Mouse (Mus musculus) Patski (cell line): ENCODE data around the gene Agpat1. TPM values are rescaled to one million over a fixed set of nuclear protein-coding genes. Genes with fewer than 3 reads are reported as not detected.
A peak's percentile ranks its signal among the peaks of the same experiment; 100 is the strongest.

Experiments
- ATAC-seq: fragments of 100-300 bp; one replicate; pipeline ENCODE4 v1.8.0; 2021
- CTCF ChIA-PET: fragments of 350-600 bp; sonication (Branson Sonifier 250); formaldehyde crosslinking; loops from one replicate; lab custom pipeline; 2022; ENCODE audit warnings: inconsistent platforms; lab: Charles Lee
- POLR2A ChIA-PET: fragments of 350-600 bp; sonication (Branson Sonifier 250); formaldehyde crosslinking; loops from one replicate; lab custom pipeline; 2022; ENCODE audit warnings: antibody characterized with exemption, inconsistent platforms; lab: Charles Lee
- DNase-seq: peaks from one replicate; pipeline ENCODE4 v3.0.0-alpha.2; 2011; ENCODE audit warnings: low read depth, low spot score
- H3K27me3 ChIP-seq: fragments of 371-371 bp; one replicate; pipeline ENCODE4 v1.5.1; 2021
- CTCF ChIP-seq: fragments of 100-300 bp; IDR thresholded peaks from one replicate; pipeline ENCODE4 v1.5.1; 2021
- in situ Hi-C: fragments of 300-500 bp; cut with MboI; formaldehyde crosslinking; loops from 3 replicates; pipeline ENCODE4 v1.11.1; 2018; ENCODE audit warnings: low pct_unique_long_range_greater_than_20kb, mixed read lengths
- polyA plus RNA-seq: library from polyadenylated mRNA; unstranded; gene quantifications from one replicate; pipeline ENCODE4 v1.2.3, GENCODE M21; 2021

The Agpat1 gene
- polyA plus RNA-seq, 1 experiment from 2014 or later: 128 TPM

DNA sequence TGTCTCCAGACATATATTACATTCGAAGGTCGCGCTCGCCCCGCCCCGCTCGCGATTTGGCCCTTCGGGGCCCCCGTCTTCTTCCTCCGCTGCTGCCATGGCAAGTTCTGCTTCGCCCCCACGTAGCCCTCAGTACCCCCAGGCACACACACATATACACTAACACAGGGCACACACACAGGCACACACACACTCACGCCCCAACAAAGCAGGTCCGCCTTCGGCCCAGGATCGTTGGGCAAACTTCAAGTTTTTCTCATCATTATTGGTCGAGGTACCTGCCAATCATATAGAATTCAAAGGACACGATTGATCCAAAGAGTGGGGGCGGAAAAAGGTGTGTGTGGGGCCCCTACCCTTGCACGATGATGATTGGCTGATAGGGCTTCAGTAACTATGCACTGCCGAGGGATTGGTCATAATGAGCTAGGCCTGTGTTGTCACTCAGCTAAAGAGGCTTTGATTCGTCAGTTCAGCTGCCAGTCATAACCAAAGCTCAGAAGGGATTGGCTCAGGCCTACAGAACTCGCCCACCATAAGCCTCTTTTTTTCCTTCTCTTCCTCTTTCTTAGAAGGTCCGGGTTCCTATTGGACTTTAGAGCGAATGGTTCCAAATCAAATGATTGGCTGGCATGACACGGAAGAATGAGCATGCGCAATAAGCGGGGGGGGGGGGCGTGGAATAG, 544 bp upstream of the Agpat1 start, which contains the start of gene Rnf5:
Rnf5 (minus strand) TSS at position 316 of the 686 bp plus-strand sequence.
- ATAC-seq (peak; percentile 88), DNase-seq (peak; percentile 100)
- in situ Hi-C loops: no loop called here
- no peaks in the 10 kb centered on the region for H3K27me3 ChIP-seq
- no peak for TF ChIP-seq CTCF
- POLR2A ChIA-PET: interaction anchor here (2.3 to 5.4 kb wide), 2 partner anchors 10 to 13 kb away, joined by 12 to 28 read pairs; partner anchors contain the start of genes Gpsm3 and Pbx2
- CTCF ChIA-PET: interaction anchor here (1.0 to 2.1 kb wide), 4 partner anchors 9 to 26 kb away, joined by 3 to 13 read pairs (median 4); partner anchors contain the start of gene Prrt1

GRCm38 (mm10) chr17:34604511-34605237, 612 bp downstream of the Agpat1 start:
- H3K27me3 ChIP-seq: no peaks in the 10 kb centered on the region
- ATAC-seq (no peak), DNase-seq (no peak)
- in situ Hi-C loops: no loop called here
- TF ChIP-seq CTCF: no peak
- ChIA-PET POLR2A (interaction anchor here (1.4 to 5.4 kb wide), 5 partner anchors 11 to 22 kb away, joined by 3 to 28 read pairs (median 5); partner anchors contain the start of genes Gpsm3 and Pbx2), CTCF (interaction anchor here (1.2 to 2.1 kb wide), 4 partner anchors 9 to 40 kb away, joined by 3 to 13 read pairs (median 4); partner anchors contain the start of genes Fkbpl and Prrt1)

DNA sequence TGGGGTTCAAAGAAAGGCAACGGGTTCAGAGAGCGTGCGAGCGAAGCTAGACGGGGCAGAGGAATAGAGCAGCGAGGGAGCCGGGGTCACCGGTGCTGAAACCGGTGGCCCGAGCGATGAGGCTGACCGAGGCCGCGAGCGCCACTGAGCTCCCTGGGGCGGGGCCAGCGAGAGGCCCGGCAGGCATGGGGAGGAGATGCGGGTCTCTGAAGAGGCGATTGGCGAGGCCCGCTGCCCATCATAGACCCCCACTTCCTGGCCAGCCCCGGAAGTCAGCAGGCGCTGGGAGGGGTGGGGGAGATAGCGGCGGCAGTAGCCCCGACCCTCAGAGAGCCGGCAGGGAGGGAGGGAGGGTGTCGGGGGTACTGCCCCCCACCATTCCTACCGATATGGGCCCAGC, 1.5 kb downstream of the Agpat1 start:
- no peak for DNase-seq
- ATAC-seq: peak; percentile 51
- TF ChIP-seq CTCF: no peak
- ChIA-PET CTCF (interaction anchor here (1.2 to 2.1 kb wide), 3 partner anchors 10 to 39 kb away, joined by 3 to 13 read pairs (median 4); partner anchors contain the start of gene Fkbpl), POLR2A (interaction anchor here (0.6 to 5.4 kb wide), 8 partner anchors 12 to 296 kb away, joined by 3 to 28 read pairs (median 4); partner anchors contain the start of genes Gpsm3 and Pbx2)
- no peaks in the 10 kb centered on the region for H3K27me3 ChIP-seq
- in situ Hi-C loops: no loop called here

DNA sequence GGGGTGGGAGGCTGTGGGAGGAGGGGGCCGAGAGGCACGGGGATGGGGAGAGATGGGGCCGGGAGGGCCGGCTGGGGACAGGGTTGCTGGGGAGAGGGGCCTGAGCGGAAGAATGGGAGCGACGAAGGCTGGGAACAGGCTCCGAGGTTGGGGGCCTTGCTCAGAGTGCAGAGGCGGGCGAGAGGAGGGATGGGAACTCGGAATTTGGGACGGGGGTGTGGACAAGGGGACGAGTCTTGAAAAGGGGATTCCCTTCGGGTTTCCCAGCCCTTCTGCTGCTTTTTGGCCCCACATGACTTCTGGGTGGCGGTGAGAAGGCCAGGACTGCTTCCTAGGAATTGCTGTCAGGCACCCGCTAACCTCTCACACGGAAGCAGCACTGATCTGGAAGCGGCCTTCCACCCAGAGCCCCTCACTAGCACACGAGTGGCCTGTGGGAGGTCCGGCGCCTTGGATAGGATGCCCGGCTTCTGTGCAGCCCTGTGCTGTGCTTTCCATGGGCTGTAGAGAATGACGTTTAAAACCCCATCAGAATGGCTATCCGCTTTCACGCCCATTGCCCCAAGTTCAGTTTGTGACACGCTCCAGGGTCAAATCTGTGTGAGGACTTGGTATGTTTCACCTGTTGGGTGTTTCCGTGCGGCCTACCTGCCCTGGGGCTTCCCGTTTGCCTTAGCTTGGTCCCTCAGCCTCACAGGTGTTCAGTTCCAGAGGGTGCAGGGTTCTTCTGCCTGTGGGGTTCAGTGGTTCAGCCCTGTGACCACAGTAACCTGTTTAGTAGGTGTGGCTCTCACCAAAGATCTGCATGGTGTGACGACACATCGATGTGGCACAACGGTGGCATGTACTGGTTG, 2.4 kb downstream of the Agpat1 start:
- CTCF ChIA-PET: no interaction called here
- no peak for TF ChIP-seq CTCF
- POLR2A ChIA-PET: interaction anchor here (0.7 to 5.4 kb wide), 3 partner anchors 13 to 44 kb away, joined by 3 to 28 read pairs (median 12); partner anchors contain the start of genes Gpsm3 and Pbx2
- in situ Hi-C loops: no loop called here
- H3K27me3 ChIP-seq: no peaks in the 10 kb centered on the region
- no peak for DNase-seq
- no peak for ATAC-seq

- CTCF ChIA-PET: no interaction called here
- ATAC-seq (no peak), DNase-seq (no peak)
- TF ChIP-seq CTCF: no peak
- H3K27me3 ChIP-seq: no peaks in the 10 kb centered on the region
- in situ Hi-C loops: no loop called here
- POLR2A ChIA-PET: no interaction called here
These were observed 3.9 kb downstream of the Agpat1 start for GRCm38 (mm10) chr17:34607997-34608396.

GRCm38 (mm10) chr17:34611050-34611449, 7.0 kb downstream of the Agpat1 start:
- H3K27me3 ChIP-seq: no peaks in the 10 kb centered on the region
- DNase-seq: no peak
- no peak for TF ChIP-seq CTCF
- ChIA-PET POLR2A (no interaction called here), CTCF (no interaction called here)
- ATAC-seq: no peak
- in situ Hi-C loops: no loop called here

GRCm38 (mm10) chr17:34613054-34613645, 9.1 kb downstream of the Agpat1 start:
- in situ Hi-C loops: no loop called here
- ATAC-seq (no peak), DNase-seq (no peak)
- TF ChIP-seq CTCF: no peak
- CTCF ChIA-PET: no interaction called here
- POLR2A ChIA-PET: interaction anchor here (0.7 kb wide), 1 partner anchor 220 kb away, joined by 3 read pairs; no protein-coding TSS in a partner anchor
- no peaks in the 10 kb centered on the region for H3K27me3 ChIP-seq

DNA sequence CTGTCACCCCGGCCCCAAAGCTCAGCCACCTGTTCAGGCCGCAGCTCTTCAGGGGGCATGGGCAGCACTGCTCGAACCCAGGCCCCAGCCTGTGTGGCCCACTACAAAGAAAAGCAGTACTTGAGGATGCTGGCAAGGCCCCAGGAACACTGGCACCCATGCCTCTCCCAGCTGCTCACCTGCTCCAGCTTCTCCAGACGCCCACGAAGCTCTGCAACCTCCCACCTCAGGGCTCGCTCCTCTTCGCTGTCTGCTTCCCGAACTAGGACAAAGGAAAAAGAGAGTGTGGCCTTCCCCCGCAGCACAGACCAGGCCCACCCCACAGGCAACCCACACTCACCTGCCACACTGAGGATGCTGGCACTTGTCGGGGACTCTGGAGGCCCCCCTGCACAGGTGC, 9.8 kb downstream of the Agpat1 start:
- POLR2A ChIA-PET: no interaction called here
- CTCF ChIA-PET: interaction anchor here (1.1 kb wide), 1 partner anchor 11 kb away, joined by 3 read pairs; the partner anchor contains the start of gene Rnf5
- TF ChIP-seq CTCF: no peak
- ATAC-seq: no peak
- DNase-seq: no peak
- in situ Hi-C loops: no loop called here
- H3K27me3 ChIP-seq: no peaks in the 10 kb centered on the region

GRCm38 (mm10) chr17:34615871-34616270, 11.8 kb downstream of the Agpat1 start, which contains the start of gene Egfl8:
Egfl8 (minus strand) TSS chr17:34615971.
- DNase-seq (no peak), ATAC-seq (no peak)
- H3K27me3 ChIP-seq: no peaks in the 10 kb centered on the region
- ChIA-PET POLR2A (no interaction called here), CTCF (no interaction called here)
- no peak for TF ChIP-seq CTCF
- in situ Hi-C loops: no loop called here
